Mouse (Mus musculus) spleen, adult 18-20 months (tissue): ENCODE results near the gene Nfya.
"Not testable (repeated sequence)": the region's sequence is repeated elsewhere in the genome, so short reads cannot be mapped to it uniquely, and the experiment has no call there.

Experiments
- DNase-seq, 2 experiments: peaks; one replicate each; pipeline ENCODE4 v3.0.0; 2022; ENCODE audit warnings: mixed read lengths in 2 of 2

Nfya gene

DNA sequence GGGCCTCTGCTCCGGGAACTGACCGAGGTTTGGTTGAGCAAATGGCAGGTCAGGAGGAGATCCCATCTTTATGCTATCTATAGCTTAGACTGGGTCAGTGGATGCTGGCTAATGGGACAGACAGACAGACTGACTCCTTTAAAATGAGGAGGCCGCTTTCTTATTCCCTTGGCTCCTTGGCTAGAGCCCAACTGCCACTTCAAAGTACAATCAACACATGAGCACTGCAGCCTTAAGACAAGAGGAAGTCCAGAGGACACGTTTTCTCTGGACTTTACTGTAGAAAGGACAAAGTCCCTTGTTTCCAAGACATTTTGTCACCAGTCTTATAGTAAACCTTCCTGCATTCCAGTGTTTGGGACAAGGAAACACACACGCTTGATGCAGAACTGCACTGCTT lies 18.3 kb downstream of the Nfya start:
- DNase-seq = no peak

DNA sequence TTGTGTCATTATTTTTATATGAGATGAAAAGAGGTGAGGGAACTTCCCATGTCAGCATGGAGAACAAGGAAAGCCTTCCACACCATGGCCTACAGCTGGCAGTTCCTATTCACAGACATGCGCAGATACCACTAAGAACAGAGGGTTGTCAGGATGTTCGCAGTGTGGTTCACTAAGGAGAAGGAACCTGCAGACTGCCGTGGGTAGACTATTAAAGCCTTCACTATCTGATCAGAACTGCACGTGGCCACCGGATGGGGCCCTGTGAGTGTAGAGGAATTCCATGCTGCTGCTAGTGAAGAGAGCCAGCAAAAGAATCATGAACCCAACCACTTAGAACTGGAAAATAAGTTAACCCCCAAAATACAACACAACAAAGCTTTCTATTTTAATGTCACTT lies 20.3 kb downstream of the Nfya start:
- no peak for DNase-seq

GRCm38 (mm10) chr17:48388666-48389065 lies 21.0 kb downstream of the Nfya start:
- DNase-seq = no peak

GRCm38 (mm10) chr17:48385786-48386461 lies 23.8 kb downstream of the Nfya start:
- DNase-seq = no peak

DNA sequence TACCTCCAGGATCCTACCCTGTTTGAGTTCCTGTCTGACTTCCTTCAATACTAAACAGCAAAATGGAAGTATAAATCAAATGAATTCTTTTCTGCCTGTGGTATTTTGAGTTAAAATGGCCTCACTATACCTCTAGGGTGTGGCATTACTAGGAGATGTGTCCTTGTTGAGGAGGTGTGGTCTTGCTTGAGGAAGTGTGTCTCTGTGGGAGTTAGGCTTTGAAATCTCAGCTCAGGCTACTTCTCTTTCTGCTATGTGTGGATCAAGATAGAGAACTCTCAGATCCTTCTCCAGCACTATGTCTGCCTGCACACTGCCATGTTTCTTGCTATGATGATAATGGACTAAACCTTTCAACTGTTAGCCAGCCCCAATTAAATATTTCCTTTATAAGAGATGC lies 30.7 kb downstream of the Nfya start:
- DNase-seq = no peak

DNA sequence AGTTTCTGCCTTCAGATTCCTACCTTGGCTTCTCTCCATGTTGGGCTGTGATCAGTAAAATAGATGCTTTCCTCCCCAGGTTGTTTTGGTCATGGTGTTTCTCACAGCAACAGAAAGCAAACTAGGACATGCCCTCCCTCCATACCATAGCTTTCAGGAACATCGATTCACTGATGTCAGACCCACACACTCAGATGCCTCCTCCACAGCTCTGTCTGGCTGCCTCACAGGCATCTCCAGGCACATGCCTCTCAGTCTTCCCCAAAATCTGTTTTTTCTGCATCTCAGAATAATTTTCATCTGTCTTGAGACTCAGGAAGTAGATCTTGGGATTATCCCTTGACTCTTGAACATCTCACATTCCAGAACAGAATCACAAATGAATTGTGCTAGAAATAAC lies 33.6 kb downstream of the Nfya start:
- DNase-seq = no peak

DNA sequence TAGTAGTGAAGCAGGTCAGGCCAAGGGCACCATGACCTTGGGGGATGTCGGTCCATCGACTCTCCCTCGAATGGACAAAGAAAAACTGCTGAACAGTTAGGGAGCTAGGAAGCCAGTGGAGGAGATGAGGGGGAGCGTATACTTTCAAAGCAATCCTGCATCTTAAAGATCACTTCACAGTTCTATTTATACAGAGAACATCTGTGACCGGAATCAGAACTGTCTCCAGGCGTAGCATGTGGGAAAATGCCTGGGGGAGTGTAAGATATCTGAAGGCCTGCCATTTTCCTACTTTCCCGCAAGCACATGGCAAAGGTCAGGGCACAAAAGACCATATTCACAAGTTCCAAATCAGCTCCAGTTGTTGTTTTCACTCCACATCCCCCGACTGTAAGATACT lies 36.7 kb downstream of the Nfya start:
- DNase-seq = no peak

DNA sequence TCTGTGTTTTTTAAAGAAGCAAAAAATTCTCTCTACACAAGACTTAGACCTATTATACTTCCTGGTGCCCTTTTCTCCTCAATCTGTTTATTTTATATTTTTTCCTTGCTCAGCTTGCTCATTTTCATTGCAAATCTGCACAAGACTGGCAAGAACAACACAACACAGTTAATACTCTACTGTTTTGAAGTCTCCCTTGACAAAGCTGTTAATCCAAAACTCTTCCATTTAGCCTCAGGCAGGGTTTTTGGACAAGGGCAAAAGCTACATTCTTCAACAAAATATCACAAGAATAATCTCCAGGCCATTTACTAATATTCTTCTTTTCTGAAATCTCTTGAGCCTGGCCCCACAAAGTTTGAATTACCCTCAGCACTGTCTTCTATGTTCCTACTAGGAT lies 38.1 kb downstream of the Nfya start:
- DNase-seq = no peak

GRCm38 (mm10) chr17:48366806-48367205 lies 42.9 kb downstream of the Nfya start:
- no peak for DNase-seq

GRCm38 (mm10) chr17:48365511-48366155 lies 44.1 kb downstream of the Nfya start:
- DNase-seq = no peak

- no peak for DNase-seq
Measured at GRCm38 (mm10) chr17:48363421-48363965, 46.2 kb downstream of the Nfya start.

DNA sequence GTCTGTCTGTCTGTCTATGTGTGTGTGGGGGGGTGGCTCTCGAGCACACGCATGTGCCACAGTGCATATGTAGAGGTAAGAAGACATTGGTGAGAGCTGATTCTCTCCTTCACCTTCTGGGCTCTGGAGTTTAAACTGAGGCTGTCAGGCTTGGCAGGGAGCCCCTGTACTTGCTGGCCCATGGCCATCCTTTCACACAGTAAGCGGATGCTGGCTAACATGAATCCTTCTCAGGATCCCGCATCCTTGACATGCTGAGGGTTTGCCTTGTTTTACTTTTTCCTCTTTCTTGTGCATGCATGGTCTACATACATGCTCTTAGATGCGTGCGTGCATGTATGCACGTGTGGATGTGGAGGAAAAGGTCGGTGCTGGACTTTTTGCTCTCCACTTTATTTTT lies 46.7 kb downstream of the Nfya start:
- DNase-seq = no peak

DNA sequence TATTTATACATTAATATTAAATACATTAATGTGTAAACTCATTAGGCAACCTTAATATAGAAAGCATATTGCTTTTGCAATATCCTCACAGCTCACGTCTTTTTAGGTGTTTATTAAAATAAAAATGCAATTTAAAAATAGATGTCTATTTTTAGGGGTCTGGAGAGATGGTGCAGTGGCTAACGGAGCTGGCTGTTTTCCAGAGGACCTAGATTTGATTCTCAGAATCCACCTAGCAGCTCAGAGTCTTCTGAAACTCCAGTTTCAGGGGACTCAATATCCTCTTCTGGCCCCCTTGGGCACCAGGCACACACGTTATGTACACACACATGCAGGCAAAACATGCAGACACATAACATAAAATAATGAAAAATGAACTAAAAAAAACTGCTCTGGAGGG lies 47.4 kb downstream of the Nfya start:
- DNase-seq = no peak

GRCm38 (mm10) chr17:48360462-48360861 lies 49.2 kb downstream of the Nfya start:
- DNase-seq = no peak

- DNase-seq = no peak
Measured at GRCm38 (mm10) chr17:48359616-48360015, 50.1 kb downstream of the Nfya start, which contains the start of gene Treml1. Gene Treml1 (plus strand): TSS chr17:48359916.

- DNase-seq = no peak
Measured at GRCm38 (mm10) chr17:48357892-48358291, 51.8 kb downstream of the Nfya start.

GRCm38 (mm10) chr17:48355822-48356221 lies 53.9 kb downstream of the Nfya start:
- DNase-seq = no peak

GRCm38 (mm10) chr17:48352976-48353375 lies 56.7 kb downstream of the Nfya start:
- not testable (repeated sequence) for DNase-seq

- no peak for DNase-seq
Measured at GRCm38 (mm10) chr17:48350681-48351193, 59.0 kb downstream of the Nfya start.

- no peak for DNase-seq
Measured at GRCm38 (mm10) chr17:48347287-48347686, 62.4 kb downstream of the Nfya start.

DNA sequence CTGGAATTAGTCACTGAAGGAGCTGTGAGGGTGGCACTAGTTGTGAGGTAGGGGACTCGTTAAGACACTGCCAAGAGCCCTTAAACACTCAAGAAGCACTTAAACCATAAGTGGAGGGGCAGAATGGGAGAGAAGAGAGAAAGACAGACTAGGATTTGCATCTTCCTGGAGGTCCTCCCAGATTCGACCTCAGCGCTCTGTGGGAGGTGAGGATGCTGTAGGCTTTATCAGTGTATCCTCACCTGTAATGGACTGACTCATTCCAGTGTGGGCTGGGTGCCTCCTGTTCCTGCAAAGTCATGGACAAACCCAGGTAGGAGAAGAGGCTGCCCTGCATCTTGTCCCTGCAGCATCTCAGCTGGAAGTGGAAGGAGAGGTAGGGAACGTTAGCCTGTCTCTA lies 62.9 kb downstream of the Nfya start:
- DNase-seq = no peak

GRCm38 (mm10) chr17:48346231-48346630 lies 63.5 kb downstream of the Nfya start, which contains the start of gene Trem2:
Gene Trem2 (plus strand): TSS chr17:48346401.
- no peak for DNase-seq

DNA sequence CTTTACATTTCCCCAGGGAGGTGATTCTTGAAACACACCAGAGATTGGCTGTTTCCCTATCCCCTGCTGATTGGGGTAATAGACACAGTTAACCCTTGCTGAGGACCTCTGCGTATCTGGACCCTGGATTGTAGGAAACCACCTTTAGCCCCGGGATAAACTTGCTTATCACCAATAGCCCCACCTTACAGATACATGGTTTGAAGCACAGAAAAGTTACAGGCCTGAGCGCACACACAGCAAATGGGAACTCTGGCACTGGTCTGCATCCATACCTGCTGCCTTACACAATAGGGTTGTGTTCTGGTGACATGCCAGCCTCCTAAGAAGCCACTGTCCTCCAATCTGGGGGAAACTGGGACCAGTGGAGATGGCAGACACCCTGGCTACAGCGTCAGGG lies 63.9 kb downstream of the Nfya start:
- no peak for DNase-seq

DNA sequence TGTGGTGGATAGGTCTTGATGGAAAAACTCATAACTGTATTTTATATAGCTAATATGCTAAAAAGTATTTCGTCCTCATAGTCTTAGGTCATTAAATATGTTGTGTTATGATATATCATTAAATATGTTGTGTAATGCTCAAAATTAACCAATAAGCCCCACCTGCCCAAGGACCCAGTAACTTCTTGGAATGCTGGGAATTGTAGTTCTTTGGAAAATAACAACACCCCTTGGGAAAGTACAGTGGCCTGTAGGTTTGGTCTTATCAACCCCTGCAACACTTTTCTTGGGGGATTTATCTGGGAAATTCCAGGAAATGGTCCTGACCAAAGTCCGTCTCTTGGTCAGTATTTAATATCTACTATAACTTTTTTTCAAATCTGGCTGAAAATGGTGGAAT lies 66.6 kb downstream of the Nfya start:
- DNase-seq = no peak
